Comparison of ENCODE assay signal across 17 mouse cellular contexts in genomic region chr6:88717143-88718032, GRCm38 (mm10). TPM values are rescaled to one million over a fixed set of nuclear protein-coding genes. Genes with fewer than 3 reads are reported as not detected.
DNase-seq lines count a peak whose midpoint lies in the region; ATAC-seq and TF ChIP-seq lines count a peak whose summit lies in the region.
"Had no signal": no experiment of that assay in that cellular context is flagged by ENCODE, and none has a peak within 500 bp of the region (broad histone marks: within the 10 kb centered on the region; RNA-seq: fewer than 3 reads in every experiment).

No protein-coding gene starts in this region.

- H3K4me3 ChIP-seq in kidney, adult 2 months (ENCODE audit: insufficient read depth, low read depth, low read length), result no peak overlapping the region
- no peak overlapping the region for H3K4me3 ChIP-seq in kidney, embryonic 16.5 days (ENCODE audit: low read length)
- H3K4me3 ChIP-seq in hindbrain, embryonic 11.5 days (ENCODE audit: low read depth, low read length), result no peak overlapping the region
- H3K4me3 ChIP-seq: forebrain, embryonic 13.5 days; hindbrain, embryonic 13.5 days; limb, embryonic 15.5 days; midbrain, embryonic 13.5 days had no signal

- DNase-seq in gastrocnemius, adult 18-20 months (ENCODE audit: low spot score), result peak; percentile 24
- DNase-seq in gastrocnemius, postnatal 14 days, result no peak
- DNase-seq in kidney, adult 2 months, result peak; percentile 69
- DNase-seq in adipocyte (ENCODE audit: low spot score), result peak; percentile 53
- DNase-seq in heart, postnatal 25 days (ENCODE audit: low spot score), result peak; percentile 49
- DNase-seq in hindbrain, embryonic 11.5 days (ENCODE audit: low spot score), result no peak
- DNase-seq: cerebellum, adult 18-20 months; cerebellum, postnatal 36 days; lung, embryonic 14.5 days; right cerebral cortex, postnatal 4 days; thymus, postnatal 4 days had no signal

- no peaks in the 10 kb centered on the region for H3K27me3 ChIP-seq in kidney, adult 2 months (replicated peaks; ENCODE audit: control insufficient read depth, insufficient read depth, low read length)
- no peaks in the 10 kb centered on the region for H3K27me3 ChIP-seq in kidney, embryonic 16.5 days (ENCODE audit: insufficient read depth, low read length)
- H3K27me3 ChIP-seq in hindbrain, embryonic 11.5 days (ENCODE audit: control insufficient read depth, insufficient read depth, low read length), result no peaks in the 10 kb centered on the region
- H3K27me3 ChIP-seq: limb, embryonic 15.5 days had no signal

- no peak for TF ChIP-seq POLR2A in kidney, adult 2 months (IDR thresholded peaks at IDR 0.05; ENCODE audit: low read depth, low read length)

- intact Hi-C loops in gastrocnemius, postnatal 14 days (cut with DNase I; ENCODE audit: low total_unique reads), result no loop called here
- intact Hi-C loops in heart, postnatal 25 days (cut with DNase I), result loop anchor here (5.0 to 10.0 kb wide), 2 partner anchors 40 to 73 kb away; no protein-coding TSS in a partner anchor

- H3K27ac ChIP-seq in kidney, adult 2 months (ENCODE audit: insufficient read depth, low read depth, low read length), result peak overlapping the region; percentile 35; the same call in 1 of the 2 replicates
- H3K27ac ChIP-seq in kidney, embryonic 16.5 days (ENCODE audit: low read length), result no peak overlapping the region
- no peak overlapping the region for H3K27ac ChIP-seq in hindbrain, embryonic 11.5 days (ENCODE audit: low read depth, low read length)
- H3K27ac ChIP-seq: forebrain, embryonic 13.5 days; hindbrain, embryonic 13.5 days; limb, embryonic 15.5 days; midbrain, embryonic 13.5 days had no signal

- H3K9ac ChIP-seq in kidney, embryonic 16.5 days (replicated peaks; ENCODE audit: low read length), result no peak overlapping the region
- no peak overlapping the region for H3K9ac ChIP-seq in hindbrain, embryonic 11.5 days (ENCODE audit: low read depth, low read length)
- H3K9ac ChIP-seq: forebrain, embryonic 13.5 days; hindbrain, embryonic 13.5 days; limb, embryonic 15.5 days; lung, embryonic 14.5 days; midbrain, embryonic 13.5 days had no signal

- peaks cover 13% of the 10 kb centered on the region for H3K4me1 ChIP-seq in kidney, adult 2 months (ENCODE audit: control insufficient read depth, insufficient read depth, low read length)
- 0 out of 2 replicates have a peak, but pooled peaks cover 6% of the 10 kb centered on the region for H3K4me1 ChIP-seq in kidney, embryonic 16.5 days (ENCODE audit: insufficient read depth, low read length)
- no peaks in the 10 kb centered on the region for H3K4me1 ChIP-seq in hindbrain, embryonic 11.5 days (replicated peaks; ENCODE audit: control insufficient read depth, insufficient read depth, low read length)
- H3K4me1 ChIP-seq: limb, embryonic 15.5 days; midbrain, embryonic 13.5 days had no signal

- H3K4me2 ChIP-seq in kidney, embryonic 16.5 days (replicated peaks; ENCODE audit: low read depth, low read length), result no peak overlapping the region
- H3K4me2 ChIP-seq in hindbrain, embryonic 11.5 days (replicated peaks; ENCODE audit: low read depth, low read length), result no peak overlapping the region
- H3K4me2 ChIP-seq: forebrain, embryonic 13.5 days; hindbrain, embryonic 13.5 days; limb, embryonic 15.5 days; lung, embryonic 14.5 days; midbrain, embryonic 13.5 days had no signal

- TF ChIP-seq CTCF in kidney, adult 2 months (conservative IDR thresholded peaks at IDR 0.05; ENCODE audit: insufficient read depth, insufficient read length, low read depth, low read length), result no peak

- no peak for ATAC-seq in kidney, embryonic 16.5 days (ENCODE audit: low FRiP score, low TSS enrichment)
- ATAC-seq in hindbrain, embryonic 11.5 days (ENCODE audit: low FRiP score), result no peak
- ATAC-seq: forebrain, embryonic 13.5 days; intestine, embryonic 16.5 days; midbrain, embryonic 13.5 days had no signal

- H3K9me3 ChIP-seq in kidney, embryonic 16.5 days (ENCODE audit: low read length), result no peaks in the 10 kb centered on the region
- H3K9me3 ChIP-seq in hindbrain, embryonic 11.5 days (ENCODE audit: control insufficient read depth, low read length), result no peaks in the 10 kb centered on the region
- H3K9me3 ChIP-seq: forebrain, embryonic 13.5 days; hindbrain, embryonic 13.5 days; limb, embryonic 15.5 days; midbrain, embryonic 13.5 days had no signal

- 74% methylated on average over 6 of the region's 6 CpGs for WGBS in kidney, adult 2 months
- 59% methylated on average over 6 of the region's 6 CpGs for WGBS in kidney, embryonic 16.5 days
- WGBS in hindbrain, embryonic 11.5 days, result 54% methylated on average over 6 of the region's 6 CpGs

- H3K36me3 ChIP-seq in kidney, adult 2 months (ENCODE audit: control insufficient read depth, insufficient read depth, low read length), result no peaks in the 10 kb centered on the region
- no peaks in the 10 kb centered on the region for H3K36me3 ChIP-seq in kidney, embryonic 16.5 days (ENCODE audit: insufficient read depth, low read length)
- no peaks in the 10 kb centered on the region for H3K36me3 ChIP-seq in hindbrain, embryonic 11.5 days (ENCODE audit: control insufficient read depth, insufficient read depth, low read length)
- H3K36me3 ChIP-seq: hindbrain, embryonic 13.5 days; limb, embryonic 15.5 days; midbrain, embryonic 13.5 days had no signal

RNA-seq across cellular contexts. Expression of gene Mgll, which starts 6.8 kb away (rescaled TPM):
- 10 to 100 TPM; 25.2 to 45.8 TPM for total RNA-seq in gastrocnemius, adult 18-20 months (2021)
- total RNA-seq in gastrocnemius, postnatal 14 days (2021), result 10 to 100 TPM; 64.9 to 70.5 TPM
- polyA plus RNA-seq in kidney, adult 2 months (2012; rRNA removed), result 152 and 159 TPM in 2 replicates
- 40.2 and 48.0 TPM in 2 replicates for polyA plus RNA-seq in kidney, embryonic 16.5 days (2015; fragmentation: Nextera tagmentation; extraction: Ambion mirVana)
- 100 to 1,000 TPM; 115 to 127 TPM for total RNA-seq in heart, postnatal 25 days (2021)
- polyA plus RNA-seq in hindbrain, embryonic 11.5 days (2014; fragmentation: Nextera tagmentation; extraction: Ambion mirVana), result 4.6 and 6.0 TPM in 2 replicates

Comparison
In these comparisons a context has a peak if more than half of its experiments do, and no peak if none do; other contexts are left out.
1. DNase-seq: peak in gastrocnemius, adult 18-20 months (single experiment), kidney, adult 2 months (single experiment), adipocyte (single experiment) and heart, postnatal 25 days (single experiment); none in gastrocnemius, postnatal 14 days (single experiment) and hindbrain, embryonic 11.5 days (single experiment).